Mouse (Mus musculus) T-cell, adult 2 months (primary cell): ENCODE data around the gene Epc2.

Experiments
- DNase-seq: peaks from one replicate; pipeline ENCODE4 v3.0.0; 2022; ENCODE audit warnings: low spot score

Gene Epc2

DNA sequence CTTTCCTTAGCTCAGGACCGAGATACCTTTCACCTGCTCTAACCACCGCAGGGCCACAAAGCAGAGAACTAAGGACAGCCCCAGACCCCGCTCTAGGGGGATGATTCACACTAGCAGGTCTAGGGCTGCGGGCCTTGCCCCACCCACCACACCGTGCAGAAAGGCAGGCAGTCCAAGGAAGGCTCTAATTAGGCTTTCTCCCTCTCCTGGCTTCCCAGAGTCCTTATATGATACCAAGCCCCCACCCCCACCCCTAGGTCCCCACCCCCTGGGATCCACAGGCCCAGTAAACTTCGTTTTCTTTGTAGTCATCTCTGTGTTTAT is 119.5 kb downstream of the Epc2 start:
- no peak for DNase-seq

DNA sequence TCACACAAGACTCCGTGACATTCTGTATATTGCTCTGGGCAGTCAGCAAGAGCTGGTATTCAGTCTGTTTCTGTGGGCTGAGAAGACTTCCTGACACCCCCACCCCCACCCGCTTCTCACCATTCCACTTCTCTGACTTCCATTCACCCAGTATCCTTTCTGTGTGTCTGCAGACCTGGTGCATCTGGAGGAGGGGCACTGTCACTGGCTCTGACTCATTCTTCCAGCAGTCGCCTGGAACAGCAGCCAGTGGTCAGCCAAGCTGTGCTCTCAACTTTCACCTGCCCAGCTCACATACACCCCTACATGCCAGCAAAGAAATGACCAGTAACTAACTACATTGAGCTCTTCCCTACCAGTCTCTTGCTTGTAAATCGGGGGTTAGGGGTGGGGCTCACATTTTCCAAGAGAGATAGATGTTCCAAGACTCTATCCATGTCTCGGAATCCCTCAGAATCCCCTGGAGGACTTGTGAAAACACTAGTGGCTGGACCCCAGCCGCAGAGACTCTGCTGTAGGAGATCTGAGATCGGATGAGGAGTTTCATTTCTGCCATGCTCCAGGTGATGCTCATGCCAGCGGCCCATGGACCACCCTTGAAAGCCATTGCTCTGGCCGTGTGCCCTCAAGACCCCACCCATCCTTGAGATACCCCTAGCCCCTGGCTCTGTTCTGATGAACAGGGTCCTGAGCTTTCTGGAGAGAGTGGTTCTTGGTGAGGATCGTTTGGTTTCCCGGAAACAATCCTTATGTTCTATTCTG is 120.1 kb downstream of the Epc2 start:
- no peak for DNase-seq

DNA sequence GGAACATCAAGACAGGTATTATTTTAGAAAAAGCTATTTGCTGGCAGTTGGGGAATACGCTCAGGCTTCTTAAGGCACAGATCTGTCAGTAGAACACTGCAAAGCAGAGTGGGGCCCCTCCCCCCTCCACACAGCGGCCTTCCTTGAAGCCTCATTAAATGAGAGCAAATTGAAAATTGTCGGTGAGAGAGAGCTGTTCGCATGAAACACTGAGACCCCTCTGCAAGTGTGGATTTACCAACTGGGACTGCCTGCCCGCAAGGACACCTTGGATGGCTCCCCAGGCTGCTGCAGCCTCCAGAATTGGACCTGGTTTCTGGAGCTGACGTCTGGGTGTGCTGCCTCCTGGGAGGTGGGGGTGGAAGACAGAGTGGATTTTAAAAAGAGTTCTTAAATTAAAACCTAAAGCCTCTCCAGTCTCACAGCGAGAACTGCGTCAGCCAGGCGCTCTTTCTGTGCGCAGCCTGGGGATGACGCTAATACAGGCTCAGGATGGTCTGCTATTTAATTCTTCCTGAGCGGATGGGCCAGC is 120.9 kb downstream of the Epc2 start:
- no peak for DNase-seq

DNA sequence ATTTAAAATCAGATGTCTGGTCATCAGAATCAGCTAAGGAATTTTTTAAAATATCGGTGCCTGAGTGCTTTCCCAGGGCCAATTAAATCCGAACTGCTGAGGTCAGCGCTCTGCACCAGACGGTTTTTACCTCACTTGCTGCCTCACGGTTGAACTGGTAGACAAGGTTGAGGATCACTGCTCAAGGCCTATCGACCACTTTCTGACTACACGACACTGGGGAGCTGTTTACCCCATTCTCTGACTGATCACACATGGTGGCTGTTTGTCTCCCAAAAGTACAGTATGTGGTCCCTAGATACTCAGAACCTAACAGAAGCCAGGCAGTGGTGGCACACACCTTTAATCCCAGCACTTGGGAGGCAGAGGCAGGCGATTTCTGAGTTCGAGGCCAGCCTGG is 121.4 kb downstream of the Epc2 start:
- no peak for DNase-seq

GRCm38 (mm10) chr2:49573282-49573681 is 122.0 kb downstream of the Epc2 start:
- no peak for DNase-seq

DNA sequence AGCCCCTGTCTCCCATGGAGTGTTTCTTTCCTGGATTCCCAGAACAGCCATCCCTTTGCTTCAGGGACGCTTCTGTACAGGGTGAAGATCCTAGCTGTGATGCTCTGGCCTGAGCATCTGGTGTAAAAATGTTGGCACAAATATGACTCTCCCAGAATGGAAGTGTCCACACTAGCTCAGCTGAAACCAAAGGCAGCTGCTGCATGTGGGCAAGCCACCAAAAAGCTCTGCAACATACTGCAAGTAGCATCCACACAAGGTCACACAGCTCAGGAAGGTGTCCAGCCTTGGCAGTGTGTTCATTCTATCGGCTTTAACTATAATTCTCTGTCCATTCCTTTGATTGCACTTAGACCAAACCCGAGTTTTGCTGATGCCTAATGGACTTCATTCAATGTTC is 129.3 kb downstream of the Epc2 start:
- DNase-seq: no peak

DNA sequence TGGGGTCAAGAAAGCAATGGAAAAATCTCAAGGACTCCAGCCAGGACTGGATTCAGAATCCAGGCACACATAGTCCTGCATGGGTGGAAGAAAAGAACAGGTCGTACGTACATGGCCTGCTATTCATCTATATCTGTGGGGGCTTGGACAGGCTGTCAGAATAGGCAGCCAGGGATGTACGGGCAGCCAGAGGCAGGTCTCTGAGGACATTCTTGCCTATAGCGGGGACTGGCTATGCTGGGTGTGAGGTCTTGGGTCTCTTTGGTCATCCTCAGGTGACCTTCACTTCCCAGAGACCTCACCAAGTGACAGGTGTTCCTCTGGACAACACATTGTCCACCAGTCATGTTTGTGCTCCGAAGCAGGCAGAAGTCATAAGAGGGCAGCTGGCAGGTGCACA is 131.3 kb downstream of the Epc2 start:
- no peak for DNase-seq

DNA sequence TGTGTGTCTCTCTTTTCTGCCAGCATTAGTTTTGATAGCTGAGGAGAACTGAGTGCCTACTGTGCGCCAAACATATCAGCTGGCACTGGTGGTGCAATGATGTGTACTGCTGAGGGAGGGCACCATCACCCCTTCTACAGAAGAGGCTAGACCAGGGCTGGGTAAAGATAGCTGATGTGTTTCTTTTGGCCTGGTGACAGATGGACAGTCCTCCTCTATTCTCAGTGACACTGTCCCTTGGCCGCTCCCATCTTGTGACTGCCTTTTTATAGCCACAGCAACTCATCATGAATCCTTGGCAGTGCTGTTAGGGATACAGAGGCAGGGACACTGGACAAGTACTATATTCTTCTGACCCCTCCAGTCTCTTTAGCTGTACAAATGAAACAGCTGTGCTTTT is 132.0 kb downstream of the Epc2 start:
- DNase-seq: no peak

DNA sequence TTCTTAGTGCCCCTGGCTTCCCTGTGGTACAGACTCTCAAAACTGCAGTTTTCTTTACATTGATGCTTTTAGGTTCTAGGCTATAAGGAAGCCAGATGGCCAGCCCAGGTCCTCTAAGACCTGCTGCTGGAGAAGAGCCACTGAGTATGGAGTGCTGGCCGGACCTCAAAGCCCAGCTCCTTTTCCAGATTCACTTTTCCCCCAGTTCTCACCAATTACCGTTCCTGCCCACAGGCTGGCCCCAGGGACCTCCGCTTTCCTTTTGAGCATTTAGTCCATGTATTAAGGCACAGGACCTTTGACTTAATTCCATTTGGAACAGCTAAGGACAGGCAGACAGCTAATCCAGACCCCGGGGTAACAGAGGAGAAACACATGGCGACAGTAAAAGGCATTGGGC is 139.2 kb downstream of the Epc2 start:
- DNase-seq: no peak

GRCm38 (mm10) chr2:49592926-49593325 is 141.6 kb downstream of the Epc2 start:
- DNase-seq: no peak

DNA sequence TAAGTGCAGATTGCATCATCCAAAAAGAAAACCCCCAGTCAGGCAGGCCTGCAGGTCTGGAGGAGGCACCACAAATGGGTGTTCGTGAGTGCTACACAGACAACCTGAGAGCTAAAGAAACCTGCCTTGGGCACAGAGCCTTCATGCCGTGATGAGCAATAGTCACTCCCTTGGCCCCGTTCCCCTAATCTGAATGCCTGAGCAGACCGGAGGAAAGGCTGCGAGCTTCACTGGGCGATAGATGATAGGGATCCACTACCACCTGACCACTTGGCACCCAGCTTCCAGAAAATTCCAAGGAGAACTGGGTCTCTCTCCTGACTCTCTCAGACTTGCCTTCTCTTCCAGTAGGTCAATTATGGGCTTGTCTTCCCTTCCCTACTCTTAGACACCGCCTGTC is 143.6 kb downstream of the Epc2 start:
- no peak for DNase-seq

- no peak for DNase-seq
Measured at GRCm38 (mm10) chr2:49596318-49596717, 145.0 kb downstream of the Epc2 start.

GRCm38 (mm10) chr2:49600021-49600681 is 148.9 kb downstream of the Epc2 start:
- DNase-seq: no peak
